Mouse (Mus musculus) forebrain, postnatal 0 days (tissue): ENCODE data around the gene Mgat5. TPM values are rescaled to one million over a fixed set of nuclear protein-coding genes. Genes with fewer than 3 reads are reported as not detected.
A peak's percentile ranks its signal among the peaks of the same experiment; 100 is the strongest.

Source experiments
- ATAC-seq: fragments of 200-750 bp; cut with Nextera tagmentation; 2 replicates; pipeline ENCODE4 v1.8.0; 2017; ENCODE audit warnings: mild to moderate bottlenecking, moderate library complexity
- DNase-seq: peaks from one replicate; pipeline ENCODE4 v3.0.0-alpha.2; 2015
- H3K27ac ChIP-seq: fragments of 300-500 bp; sonication (generic); 2 replicates; pipeline ENCODE4 v1.5.1; 2014; ENCODE audit warnings: low read depth, mild to moderate bottlenecking, antibody characterized with exemption, low read length, moderate library complexity, mixed read lengths
- H3K27me3 ChIP-seq: fragments of 300-500 bp; sonication (generic); 2 replicates; pipeline ENCODE4 v1.6.1; 2014; ENCODE audit warnings: mild to moderate bottlenecking, low read length, mixed read lengths; ENCODE audit not compliant: insufficient read depth
- H3K36me3 ChIP-seq: fragments of 300-500 bp; sonication (generic); 2 replicates; pipeline ENCODE4 v1.6.1; 2014; ENCODE audit warnings: mild to moderate bottlenecking, moderate library complexity; ENCODE audit not compliant: insufficient read depth
- H3K4me1 ChIP-seq: fragments of 300-500 bp; sonication (generic); 2 replicates; pipeline ENCODE4 v1.6.1; 2014; ENCODE audit warnings: antibody characterized with exemption; ENCODE audit not compliant: insufficient read depth
- H3K4me2 ChIP-seq: fragments of 300-500 bp; sonication (generic); 2 replicates; pipeline ENCODE4 v1.6.1; 2014; ENCODE audit warnings: low read depth, mild to moderate bottlenecking, moderate library complexity
- H3K4me3 ChIP-seq: fragments of 300-500 bp; sonication (generic); 2 replicates; pipeline ENCODE4 v1.5.1; 2014; ENCODE audit warnings: low read depth, low read length, mixed read lengths
- H3K9ac ChIP-seq: fragments of 300-500 bp; sonication (generic); 2 replicates; pipeline ENCODE4 v1.6.1; 2014; ENCODE audit warnings: mild to moderate bottlenecking
- H3K9me3 ChIP-seq: fragments of 300-500 bp; sonication (generic); 2 replicates; pipeline ENCODE4 v1.6.1; 2016; ENCODE audit warnings: low read length
- CTCF ChIP-seq: sonication (generic); IDR thresholded peaks from 2 replicates; pipeline ENCODE4 v1.5.1; 2016; ENCODE audit warnings: antibody characterized with exemption, control low read depth, low read depth
- WGBS: fragments of 180-500 bp; shearing (Covaris S2); extraction: QIAGEN DNeasy Blood & Tissue Kit; methylation state at CpG from one replicate; pipeline ENCODE4 v1.1.7; 2014; 5-methylcytosine and 5-hydroxymethylcytosine counted together
- polyA plus RNA-seq: library from polyadenylated mRNA; unstranded; fragments of >200 nt; fragmentation: Nextera tagmentation; extraction: Ambion mirVana; gene quantifications from 2 replicates; pipeline ENCODE4 v1.2.1, GENCODE M21; 2015
- total RNA-seq: library from RNA; depleted of rRNA; stranded (reverse); fragments of >200 nt; gene quantifications from 2 replicates; pipeline ENCODE4 v1.2.3, GENCODE M21; 2014

Gene Mgat5
- total and polyA plus RNA-seq, 2 experiments from 2014 or later, result 9.3 to 42.9 TPM

GRCm38 (mm10) chr1:127206020-127206641, 1.3 kb downstream of the Mgat5 start:
- Histone ChIP-seq H3K4me2 (peak overlapping the region; percentile 90), H3K9ac (peak overlapping the region; percentile 74), H3K4me3 (peak overlapping the region; percentile 61), H3K27ac (peak overlapping the region; percentile 91), H3K36me3 (no peaks in the 10 kb centered on the region), H3K4me1 (peaks cover 17% of the 10 kb centered on the region), H3K27me3 (no peaks in the 10 kb centered on the region), H3K9me3 (no peaks in the 10 kb centered on the region)
- 0 out of 2 replicates have a peak, but pooled peaks have one; percentile 2 for TF ChIP-seq CTCF
- DNase-seq (peak; percentile 72), ATAC-seq (peak; percentile 53)
- under 1% methylated on average over 39 of the region's 39 CpGs for WGBS

DNA sequence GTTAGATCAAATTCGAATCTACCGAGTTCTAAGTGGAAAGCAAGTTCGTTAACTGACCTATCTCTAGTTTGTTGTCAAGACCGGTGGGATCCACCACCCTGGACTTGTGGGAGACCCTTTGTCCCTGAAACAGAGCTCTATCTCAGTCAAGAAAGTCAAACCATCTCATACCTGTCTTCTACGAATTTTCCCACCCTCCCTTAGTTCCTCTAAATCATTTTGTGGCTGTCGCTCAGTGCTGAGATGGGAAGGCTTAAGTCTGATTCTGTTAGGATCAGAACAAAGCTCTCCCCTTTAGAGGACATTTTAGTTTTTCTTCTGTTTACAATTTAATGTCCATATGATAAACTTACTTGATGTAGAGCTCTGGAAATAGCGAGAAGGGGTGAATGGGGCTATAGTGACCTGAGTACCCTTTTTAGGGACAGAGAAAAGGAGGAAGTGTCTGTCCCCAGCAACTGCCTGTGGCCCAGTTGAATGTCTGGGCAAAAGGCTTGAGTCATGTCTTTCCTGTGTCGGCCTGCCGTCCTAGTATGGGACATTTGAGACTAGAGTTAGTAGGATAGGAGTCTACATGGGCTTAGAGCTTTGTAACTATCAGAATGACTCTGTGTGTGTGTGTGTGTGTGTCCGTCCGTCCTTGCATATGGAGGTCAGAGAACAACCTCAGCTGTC, 2.2 kb downstream of the Mgat5 start:
- H3K4me1 ChIP-seq, result peaks cover 17% of the 10 kb centered on the region
- 50% methylated on average over 11 of the region's 11 CpGs for WGBS
- H3K27ac ChIP-seq, result peak overlapping the region; percentile 91
- peak overlapping the region; percentile 61 for H3K4me3 ChIP-seq
- H3K36me3 ChIP-seq, result no peaks in the 10 kb centered on the region
- no peak for ATAC-seq
- peak overlapping the region; percentile 90 for H3K4me2 ChIP-seq
- no peaks in the 10 kb centered on the region for H3K27me3 ChIP-seq
- peak overlapping the region; percentile 74 for H3K9ac ChIP-seq
- H3K9me3 ChIP-seq, result no peaks in the 10 kb centered on the region
- DNase-seq, result peak; percentile 50
- no peak for TF ChIP-seq CTCF

DNA sequence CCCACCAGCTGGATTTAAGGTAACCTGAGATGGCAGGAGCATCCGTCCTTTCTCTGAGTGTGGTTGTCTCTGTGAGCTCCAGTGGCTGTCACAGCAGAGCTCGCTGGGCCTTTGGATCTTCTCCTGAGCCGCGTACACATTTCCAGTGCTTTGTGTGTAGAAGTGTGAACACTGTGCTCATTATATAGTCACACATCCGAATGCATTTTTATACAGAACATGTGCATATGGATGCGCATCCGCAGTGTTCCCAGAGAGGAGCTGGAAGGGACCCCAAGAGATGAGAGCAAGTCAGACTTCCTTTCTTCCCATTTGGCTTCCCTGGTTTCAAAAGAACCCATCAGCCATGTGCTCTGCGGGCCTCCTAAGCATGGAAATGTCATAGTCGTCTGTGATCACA, 3.4 kb downstream of the Mgat5 start:
- H3K4me3 ChIP-seq, result no peak overlapping the region
- H3K9me3 ChIP-seq, result no peaks in the 10 kb centered on the region
- peak overlapping the region; percentile 90 for H3K4me2 ChIP-seq
- no peaks in the 10 kb centered on the region for H3K27me3 ChIP-seq
- 57% methylated on average over 9 of the region's 9 CpGs for WGBS
- H3K27ac ChIP-seq, result 0 out of 2 replicates have a peak overlapping the region, but pooled peaks have one; percentile 15
- H3K36me3 ChIP-seq, result no peaks in the 10 kb centered on the region
- TF ChIP-seq CTCF, result no peak
- peak overlapping the region; percentile 31 for H3K9ac ChIP-seq
- ATAC-seq, result no peak
- peaks cover 17% of the 10 kb centered on the region for H3K4me1 ChIP-seq
- peak; percentile 41 for DNase-seq

DNA sequence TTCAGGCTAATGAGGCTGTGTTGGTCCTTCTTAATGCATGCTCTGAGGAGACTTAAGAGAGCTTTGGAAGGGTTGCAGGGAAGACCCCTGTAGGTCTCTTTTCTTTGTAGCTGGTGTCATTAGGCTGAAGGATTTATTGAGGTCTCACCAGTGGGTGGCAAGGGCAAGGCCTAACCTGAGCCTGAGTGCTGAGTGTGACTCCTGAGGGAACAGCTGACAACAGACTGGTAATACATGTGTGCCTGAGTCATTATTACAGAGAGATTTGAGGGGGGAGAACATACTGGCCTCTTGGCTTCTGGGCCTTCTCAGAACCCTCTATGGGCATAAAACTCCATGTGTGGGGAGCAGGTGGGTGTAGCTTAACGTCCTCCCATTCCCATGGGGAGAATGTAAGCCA, 8.0 kb downstream of the Mgat5 start:
- ATAC-seq (no peak), DNase-seq (no peak)
- H3K27ac ChIP-seq, result no peak overlapping the region
- no peaks in the 10 kb centered on the region for H3K9me3 ChIP-seq
- no peak overlapping the region for H3K4me3 ChIP-seq
- H3K4me2 ChIP-seq, result no peak overlapping the region
- no peak overlapping the region for H3K9ac ChIP-seq
- H3K36me3 ChIP-seq, result no peaks in the 10 kb centered on the region
- no peaks in the 10 kb centered on the region for H3K27me3 ChIP-seq
- H3K4me1 ChIP-seq, result peaks cover 10% of the 10 kb centered on the region
- 45% methylated on average over 1 of the region's 1 CpGs for WGBS
- TF ChIP-seq CTCF, result no peak

DNA sequence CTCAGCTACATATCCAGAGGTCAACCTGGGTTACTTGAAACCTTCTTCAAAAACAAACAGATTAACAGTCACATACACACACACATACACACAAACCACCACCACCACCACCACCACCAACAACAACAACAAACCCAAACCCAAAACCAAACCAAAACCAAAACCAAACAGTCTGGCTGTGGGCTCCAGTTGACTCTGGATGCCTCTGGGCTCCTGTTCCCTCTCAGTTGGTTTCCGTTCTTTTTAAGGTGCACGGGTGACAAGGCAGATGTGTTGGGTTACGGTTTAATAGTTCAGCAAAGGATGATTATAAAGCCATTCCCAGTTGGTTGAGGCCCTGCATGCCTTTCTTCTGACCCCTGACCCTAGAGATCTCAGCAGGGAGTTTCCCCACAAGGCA, 8.6 kb downstream of the Mgat5 start:
- peaks cover 3% of the 10 kb centered on the region for H3K4me1 ChIP-seq
- ATAC-seq, result no peak
- H3K9ac ChIP-seq, result no peak overlapping the region
- no peak overlapping the region for H3K27ac ChIP-seq
- no peak for TF ChIP-seq CTCF
- no peaks in the 10 kb centered on the region for H3K9me3 ChIP-seq
- no peak overlapping the region for H3K4me3 ChIP-seq
- no peaks in the 10 kb centered on the region for H3K27me3 ChIP-seq
- WGBS, result 79% methylated on average over 3 of the region's 3 CpGs
- H3K36me3 ChIP-seq, result no peaks in the 10 kb centered on the region
- H3K4me2 ChIP-seq, result no peak overlapping the region
- DNase-seq, result no peak

DNA sequence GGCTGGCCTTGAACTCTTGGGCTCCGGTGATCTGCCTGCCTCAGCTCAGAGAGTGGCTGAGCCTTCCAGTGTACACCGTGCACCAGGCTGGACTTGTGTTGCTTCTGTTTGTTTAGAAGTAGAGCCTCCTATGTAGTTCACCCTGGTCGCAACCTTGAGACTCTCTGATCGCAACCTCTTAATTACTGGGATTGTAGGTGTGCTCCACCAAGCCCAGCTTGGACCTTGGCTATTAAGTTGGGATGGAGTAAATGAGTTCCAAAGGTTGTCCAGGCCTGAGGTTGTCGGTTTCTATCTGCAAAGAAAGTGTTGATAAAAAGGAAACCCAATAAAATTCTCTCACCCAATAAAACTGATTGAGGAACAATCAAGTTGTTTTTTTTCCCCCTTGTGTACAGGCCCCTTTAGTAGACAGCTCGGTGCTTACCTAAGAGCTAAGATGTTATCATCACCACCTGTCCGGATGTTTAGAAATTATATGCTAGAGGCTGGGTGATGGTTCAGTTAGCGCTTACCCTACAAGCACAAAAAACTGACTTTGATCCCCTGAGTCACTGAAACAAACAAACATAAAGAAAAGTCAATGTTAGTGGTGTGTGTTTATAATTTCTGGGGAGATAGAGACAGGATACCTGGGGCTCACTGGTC, 9.9 kb downstream of the Mgat5 start:
- Histone ChIP-seq H3K9me3 (no peaks in the 10 kb centered on the region), H3K4me2 (no peak overlapping the region), H3K4me1 (no peaks in the 10 kb centered on the region), H3K27me3 (no peaks in the 10 kb centered on the region), H3K4me3 (no peak overlapping the region), H3K9ac (no peak overlapping the region), H3K27ac (no peak overlapping the region), H3K36me3 (no peaks in the 10 kb centered on the region)
- DNase-seq (no peak), ATAC-seq (no peak)
- 94% methylated on average over 8 of the region's 8 CpGs for WGBS
- no peak for TF ChIP-seq CTCF

- no peak overlapping the region for H3K27ac ChIP-seq
- H3K36me3 ChIP-seq, result no peaks in the 10 kb centered on the region
- H3K4me1 ChIP-seq, result no peaks in the 10 kb centered on the region
- WGBS, result 56% methylated on average over 2 of the region's 2 CpGs
- H3K9me3 ChIP-seq, result no peaks in the 10 kb centered on the region
- H3K9ac ChIP-seq, result no peak overlapping the region
- ATAC-seq (no peak), DNase-seq (no peak)
- H3K4me3 ChIP-seq, result no peak overlapping the region
- no peaks in the 10 kb centered on the region for H3K27me3 ChIP-seq
- H3K4me2 ChIP-seq, result no peak overlapping the region
- no peak for TF ChIP-seq CTCF
Observed at GRCm38 (mm10) chr1:127216979-127217378, 12.2 kb downstream of the Mgat5 start.
